Mouse (Mus musculus): Measurements from ENCODE around the gene Olfr402.
"Not testable (repeated sequence)": the region's sequence is repeated elsewhere in the genome, so short reads cannot be mapped to it uniquely, and the experiment has no call there.

Olfr402 gene

DNA sequence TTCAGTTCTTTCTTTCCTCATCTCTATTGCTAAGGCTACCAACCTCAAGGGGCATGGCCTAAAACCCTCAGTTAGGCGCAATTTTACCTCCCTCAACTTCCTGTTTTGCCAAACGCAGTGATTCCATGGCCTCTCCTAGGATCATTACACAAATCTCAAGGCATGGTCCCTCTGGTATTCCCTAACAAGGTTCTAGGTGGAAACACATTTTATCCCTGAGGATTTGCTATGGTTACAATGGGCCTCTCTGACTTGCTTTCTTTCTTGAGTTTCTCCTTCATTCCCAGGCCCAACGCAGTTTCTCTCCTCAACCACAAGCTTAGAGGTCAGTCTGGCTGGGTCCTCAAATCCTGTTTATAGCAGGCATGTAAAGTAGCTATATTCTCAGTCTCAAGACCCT is at the start of gene Olfr402:
Gene Olfr402 (plus strand): TSS at position 301 of the 400 bp plus-strand sequence.
- DNase-seq: no peak

DNA sequence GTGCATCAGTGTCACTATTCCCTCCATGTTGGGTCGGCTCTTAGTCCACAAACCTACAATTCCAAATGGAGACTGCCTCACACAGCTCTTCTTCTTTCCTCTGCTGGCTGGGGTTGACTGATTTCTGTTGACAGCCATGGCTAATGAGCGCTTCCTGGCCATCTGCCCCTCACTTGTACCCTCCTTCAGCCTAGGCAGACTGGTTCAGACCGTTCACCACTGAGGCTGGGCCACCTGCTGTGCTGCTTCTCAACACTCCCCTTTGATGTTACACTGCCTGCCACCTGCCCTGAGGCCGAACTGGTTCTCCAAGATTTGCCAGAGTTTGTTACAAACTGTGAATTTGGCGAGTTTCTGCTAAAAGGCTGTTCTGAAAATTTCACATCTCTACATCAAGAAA is 48.3 kb upstream of the Olfr402 start:
- no peak for DNase-seq

- DNase-seq: no peak
These were observed 39.9 kb upstream of the Olfr402 start, which contains the start of gene Olfr401 for GRCm38 (mm10) chr11:74113412-74113811. Olfr401 (plus strand) TSS chr11:74113712.

DNA sequence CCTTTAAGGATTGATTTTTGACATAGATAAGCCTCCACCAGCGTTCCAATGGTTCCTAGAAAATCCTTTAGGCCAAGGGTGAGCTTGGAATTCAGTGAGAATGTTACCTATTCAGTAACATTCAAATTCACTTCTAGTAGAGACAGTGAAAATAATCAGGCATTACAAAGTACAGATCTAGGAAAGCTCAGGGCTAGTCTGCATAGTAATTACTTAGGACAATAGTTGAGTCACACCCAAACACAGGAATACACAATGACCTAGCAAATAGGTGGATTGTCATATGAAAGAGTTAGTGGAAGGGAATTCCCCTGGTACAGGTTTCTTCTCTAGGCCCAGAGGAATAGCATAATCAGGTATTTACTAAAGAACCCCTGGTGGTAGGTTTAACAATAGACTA is 13.3 kb upstream of the Olfr402 start:
- DNase-seq: not testable (repeated sequence)

GRCm38 (mm10) chr11:74145866-74146265 is 7.5 kb upstream of the Olfr402 start:
- DNase-seq: no peak

DNA sequence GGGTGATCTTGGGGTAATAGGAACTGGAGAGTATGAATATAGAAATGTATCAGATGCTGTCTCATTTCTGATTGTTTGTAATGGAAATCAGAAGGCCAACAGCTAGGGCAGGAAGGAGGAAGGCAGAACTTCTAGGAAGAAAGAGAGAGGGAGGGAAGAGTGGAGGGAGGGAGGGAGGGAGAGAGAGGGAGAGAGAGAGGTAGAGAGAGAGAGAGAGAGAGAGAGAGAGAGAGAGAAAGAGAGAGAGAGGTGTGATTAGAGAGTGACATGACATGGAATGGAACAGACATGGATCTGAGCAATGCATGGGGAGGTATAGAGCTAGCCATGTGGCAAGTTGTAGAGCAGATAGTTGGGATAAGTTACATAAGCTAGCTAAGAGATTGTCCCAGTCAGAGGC is 15.4 kb downstream of the Olfr402 start:
- DNase-seq: no peak

DNA sequence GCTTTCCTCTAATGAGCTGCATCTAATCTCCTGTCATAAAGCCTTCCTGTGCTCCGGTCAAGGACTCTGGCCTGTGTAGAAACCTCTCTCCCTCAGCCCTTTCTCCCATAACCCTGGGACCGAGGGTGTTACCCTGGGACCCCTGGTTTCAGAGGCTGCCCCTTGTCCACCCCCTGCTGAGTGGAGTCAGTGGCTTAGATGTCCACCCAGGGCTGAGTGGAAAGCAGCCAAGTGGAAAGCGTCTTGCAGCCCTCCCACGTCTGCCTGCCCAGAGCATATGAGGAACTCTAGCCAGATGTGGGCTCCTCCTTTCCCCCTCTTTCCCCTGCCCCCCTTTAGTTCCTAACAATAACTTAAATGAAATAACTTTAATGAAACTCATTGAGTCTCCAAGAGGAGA is 29.8 kb downstream of the Olfr402 start:
- DNase-seq: no peak

- DNase-seq: no peak
These were observed 30.4 kb downstream of the Olfr402 start for GRCm38 (mm10) chr11:74183745-74184144.

DNA sequence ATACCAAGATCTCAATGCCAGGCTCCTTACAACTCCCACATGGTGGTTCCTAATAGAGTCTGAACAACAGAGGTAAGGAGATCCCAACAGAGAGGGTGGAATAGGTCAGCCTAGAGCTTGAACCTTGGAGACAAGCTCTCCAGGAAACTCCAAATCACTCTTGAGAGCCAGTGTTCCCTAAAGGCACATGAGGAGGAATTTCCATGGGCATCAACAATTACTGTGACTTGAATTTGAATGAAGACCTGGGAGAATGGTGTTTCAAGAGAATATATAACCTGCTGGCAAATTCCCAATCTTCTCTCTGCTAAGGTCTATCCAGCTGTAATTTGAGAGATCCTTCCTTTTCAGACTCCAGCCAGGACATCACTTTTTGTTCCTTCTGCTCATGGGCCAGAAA is 32.6 kb downstream of the Olfr402 start, which contains the start of gene Olfr403:
Gene Olfr403 (plus strand): TSS at position 301 of the 400 bp plus-strand sequence.
- no peak for DNase-seq

Data from cerebellum, adult 8-10 months (tissue).